Mouse (Mus musculus) brain, embryonic 14.5 days (tissue): ENCODE results near the gene Rsg1. TPM values are rescaled to one million over a fixed set of nuclear protein-coding genes. Genes with fewer than 3 reads are reported as not detected.

ENCODE experiments used
- DNase-seq: peaks from one replicate; pipeline ENCODE4 v3.0.0-alpha.2; 2011; ENCODE audit warnings: low read depth
- CTCF ChIP-seq: fragments of 200-500 bp; IDR thresholded peaks from 2 replicates; pipeline ENCODE4 v1.5.1; 2012; ENCODE audit warnings: inconsistent platforms, mild to moderate bottlenecking, moderate library complexity, borderline replicate concordance; ENCODE audit not compliant: insufficient read depth, insufficient read length; ENCODE audit errors: extremely low read depth
- POLR2A ChIP-seq: fragments of 200-500 bp; IDR thresholded peaks from 2 replicates; pipeline ENCODE4 v1.6.1; 2012; ENCODE audit warnings: mild to moderate bottlenecking, inconsistent platforms, borderline replicate concordance; ENCODE audit not compliant: poor library complexity, insufficient read depth, insufficient read length, severe bottlenecking; ENCODE audit errors: extremely low read depth
- polyA plus RNA-seq: library from polyadenylated mRNA; depleted of rRNA; stranded (reverse); fragments of >200 nt; gene quantifications from 2 replicates; pipeline ENCODE4 v1.2.3, GENCODE M21; 2012; rRNA removed

The Rsg1 gene
- polyA plus RNA-seq, 1 experiment, result 5.2 TPM

GRCm38 (mm10) chr4:141274485-141275341 is 61.0 kb downstream of the Rsg1 start:
- peak; percentile 81 for DNase-seq
- TF ChIP-seq CTCF, result no peak
- TF ChIP-seq POLR2A, result no peak

Other genes starting within 250 kb of the Rsg1 start
- gene Atp13a2, start 227.1 kb upstream of the Rsg1 start, polyA plus RNA-seq, result 260 and 278 TPM in 2 replicates
- 186 and 220 TPM in 2 replicates for gene Mfap2, start 203.5 kb upstream of the Rsg1 start, polyA plus RNA-seq
- gene Crocc, start 153.4 kb upstream of the Rsg1 start, polyA plus RNA-seq, result 40.4 and 42.5 TPM in 2 replicates
- gene Necap2, start 135.6 kb upstream of the Rsg1 start, polyA plus RNA-seq, result 58.5 and 74.2 TPM in 2 replicates
- 0.05 TPM in 1 of 2 replicates, not detected in the other for gene Spata21, start 125.6 kb upstream of the Rsg1 start, polyA plus RNA-seq
- 34.1 and 46.0 TPM in 2 replicates for gene Szrd1, start 74.2 kb upstream of the Rsg1 start, polyA plus RNA-seq
- gene Fbxo42, start 66.0 kb upstream of the Rsg1 start, polyA plus RNA-seq, result 26.0 and 32.0 TPM in 2 replicates
- 1.5 and 2.6 TPM in 2 replicates for gene Arhgef19, start 25.5 kb downstream of the Rsg1 start, polyA plus RNA-seq
- gene Epha2, start 87.3 kb downstream of the Rsg1 start, polyA plus RNA-seq, result 4.1 and 6.4 TPM in 2 replicates
- 21.3 and 29.0 TPM in 2 replicates for gene Fam131c, start 154.3 kb downstream of the Rsg1 start, polyA plus RNA-seq
- gene Clcnka, start 184.8 kb downstream of the Rsg1 start, polyA plus RNA-seq, result 0.11 and 0.19 TPM in 2 replicates
- gene Clcnkb, start 202.1 kb downstream of the Rsg1 start, polyA plus RNA-seq, result 0.03 TPM in 1 of 2 replicates, not detected in the other
- gene Hspb7, start 206.8 kb downstream of the Rsg1 start, polyA plus RNA-seq, result 0.10 TPM in 1 of 2 replicates, not detected in the other
- gene Srarp, start 222.1 kb downstream of the Rsg1 start, polyA plus RNA-seq, result 0.69 and 0.93 TPM in 2 replicates
- gene Zbtb17, start 230.7 kb downstream of the Rsg1 start, polyA plus RNA-seq, result 69.2 and 85.4 TPM in 2 replicates